Mouse (Mus musculus): ENCODE results near the gene Tnfrsf1b. TPM values are rescaled to one million over a fixed set of nuclear protein-coding genes. Genes with fewer than 3 reads are reported as not detected.

The Tnfrsf1b gene
- total and polyA plus RNA-seq, 3 experiments: 11.4 to 21.6 (median 14.9) TPM

DNA sequence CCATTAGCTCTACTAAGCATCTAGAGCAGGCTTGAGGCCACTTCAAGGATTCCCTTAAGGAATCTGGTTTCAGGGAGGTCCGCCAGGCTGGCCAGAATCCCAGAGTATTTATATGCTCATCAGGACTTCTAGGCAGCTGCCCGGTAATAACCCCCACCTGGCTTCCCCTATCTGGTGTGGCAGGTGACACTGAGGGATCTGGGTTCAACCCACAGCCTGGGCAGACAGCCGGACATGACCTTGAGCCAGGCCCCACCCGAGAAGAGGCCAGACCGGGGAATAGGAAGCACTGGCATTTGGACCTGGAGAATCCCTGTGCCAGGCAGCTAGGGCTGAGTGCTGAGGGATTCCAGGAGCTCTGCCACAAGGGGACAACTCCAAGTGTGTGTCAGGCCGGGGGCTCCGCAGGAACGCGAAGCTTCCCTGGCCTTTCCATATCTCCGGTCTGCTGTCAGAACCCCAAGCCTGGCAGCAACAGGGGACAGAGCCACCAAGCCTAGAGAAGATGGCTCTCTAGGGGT lies 52.6 kb downstream of the Tnfrsf1b start:
- DNase-seq (ENCODE audit: extremely low read depth): no peak
- peaks cover 0 to 28% of the 10 kb centered on the region in 2 experiments; a peak in 2 of 4 replicates for H3K4me1 ChIP-seq (ENCODE audit: control insufficient read depth in 1 of 2, insufficient read depth in 2 of 2)
- peak overlapping the region; percentile 82 to 96 (median 93) for H3K4me3 ChIP-seq (replicated peaks in 1 of 3; ENCODE audit: low read depth in 2 of 3, low read length in 2 of 3, poor library complexity in 1 of 3)
- peaks cover 12% of the 10 kb centered on the region for H3K79me2 ChIP-seq (replicated peaks; ENCODE audit: control insufficient read depth, extremely low read depth, insufficient read depth, poor library complexity, severe bottlenecking)
- H3K27me3 ChIP-seq (replicated peaks): no peaks in the 10 kb centered on the region
- H3K27ac ChIP-seq (ENCODE audit: insufficient read depth, low read depth): no peak overlapping the region
- H3K9me3 ChIP-seq (replicated peaks; ENCODE audit: low read length): no peaks in the 10 kb centered on the region
- peaks cover 6 to 24% of the 10 kb centered on the region in 2 experiments for H3K36me3 ChIP-seq (replicated peaks in 1 of 2; ENCODE audit: control insufficient read depth in 1 of 2, insufficient read depth in 1 of 2, low read length in 1 of 2)
- H3K9ac ChIP-seq (ENCODE audit: insufficient read depth, low read depth): peak overlapping the region; percentile 76
- dilution Hi-C loops (cut with MboI; ENCODE audit: extremely low pct_ligation_motif_present, extremely low pct_unique_long_range_greater_than_20kb, low sequenced_read_pairs) (no loop called here), in situ Hi-C loops (cut with MboI; ENCODE audit: low pct_ligation_motif_present, low pct_unique_long_range_greater_than_20kb, low sequenced_read_pairs) (no loop called here)
- TF ChIP-seq TCF12 (IDR thresholded peaks at IDR 0.05; ENCODE audit: low read depth, low read length) (no peak), CHD1 (IDR thresholded peaks at IDR 0.05; ENCODE audit: low read depth, low read length) (no peak), NRF1 (IDR thresholded peaks at IDR 0.05; ENCODE audit: low read depth, low read length) (no peak), ZC3H11A (IDR thresholded peaks at IDR 0.05; ENCODE audit: low read depth, low read length) (no peak), RAD21 (IDR thresholded peaks at IDR 0.05; ENCODE audit: low read depth, low read length) (no peak), GABPA (IDR thresholded peaks at IDR 0.05; ENCODE audit: insufficient replicate concordance, low read depth, low read length) (no peak), POLR2AphosphoS2 (IDR thresholded peaks at IDR 0.05; ENCODE audit: low read depth, low read length) (no peak), PAX5 (IDR thresholded peaks at IDR 0.05; ENCODE audit: low read length) (no peak), POLR2A (IDR thresholded peaks at IDR 0.05; ENCODE audit: low read depth, low read length) (no peak), MXI1 (IDR thresholded peaks at IDR 0.05; ENCODE audit: low read depth, low read length) (no peak), CTCF (conservative IDR thresholded peaks at IDR 0.05 in 1 of 2, IDR thresholded peaks at IDR 0.05 in 1 of 2; ENCODE audit: low read depth in 2 of 2, low read length in 2 of 2) (no peak), IRF4 (IDR thresholded peaks at IDR 0.05; ENCODE audit: low read depth, low read length) (no peak), MEF2A (IDR thresholded peaks at IDR 0.05; ENCODE audit: borderline replicate concordance, low read depth, low read length) (no peak)
- peak overlapping the region; percentile 99 for H3K4me2 ChIP-seq (ENCODE audit: insufficient read depth, low read depth, poor library complexity, severe bottlenecking)

DNA sequence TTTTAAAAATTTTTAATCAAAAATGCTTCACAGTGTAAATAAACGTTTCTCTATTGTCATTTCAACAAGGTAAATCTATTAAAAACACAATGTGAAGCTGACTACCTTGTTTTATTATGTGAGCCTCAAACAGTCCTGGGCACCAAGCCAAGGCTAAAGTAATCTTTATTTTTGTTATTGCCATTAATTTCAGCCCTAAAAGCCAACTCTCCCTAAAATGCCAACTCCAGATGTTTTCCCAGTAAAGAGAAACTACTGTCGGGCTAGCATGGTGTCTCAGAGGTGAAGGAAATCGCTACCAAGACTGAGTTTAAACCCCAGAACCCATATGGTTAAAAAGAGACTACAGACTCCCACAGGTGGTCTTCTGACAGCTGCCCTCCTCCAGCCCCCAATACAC lies 53.3 kb downstream of the Tnfrsf1b start:
- peak overlapping the region in 2 of 3 experiments; percentile 93 to 96 for H3K4me3 ChIP-seq (replicated peaks in 1 of 3; ENCODE audit: low read depth in 2 of 3, low read length in 2 of 3, poor library complexity in 1 of 3)
- no peak for DNase-seq (ENCODE audit: extremely low read depth)
- no peaks in the 10 kb centered on the region for H3K27me3 ChIP-seq (replicated peaks)
- H3K27ac ChIP-seq (ENCODE audit: insufficient read depth, low read depth): no peak overlapping the region
- peaks cover 0 to 28% of the 10 kb centered on the region in 2 experiments; a peak in 2 of 4 replicates for H3K4me1 ChIP-seq (ENCODE audit: control insufficient read depth in 1 of 2, insufficient read depth in 2 of 2)
- TF ChIP-seq MAZ (IDR thresholded peaks at IDR 0.05; ENCODE audit: low read depth, low read length) (no peak), GABPA (IDR thresholded peaks at IDR 0.05; ENCODE audit: insufficient replicate concordance, low read depth, low read length) (no peak), NELFE (IDR thresholded peaks at IDR 0.05; ENCODE audit: low read depth, low read length) (no peak), MYC (IDR thresholded peaks at IDR 0.05; ENCODE audit: low read depth, low read length) (no peak), BHLHE40 (IDR thresholded peaks at IDR 0.05; ENCODE audit: low read depth, low read length) (no peak), CHD1 (IDR thresholded peaks at IDR 0.05; ENCODE audit: low read depth, low read length) (no peak), NRF1 (IDR thresholded peaks at IDR 0.05; ENCODE audit: low read depth, low read length) (no peak), HCFC1 (IDR thresholded peaks at IDR 0.05; ENCODE audit: low read depth, low read length) (no peak), KAT2A (IDR thresholded peaks at IDR 0.05; ENCODE audit: insufficient replicate concordance, low read length) (no peak), PAX5 (IDR thresholded peaks at IDR 0.05; ENCODE audit: low read length) (no peak)
- in situ Hi-C loops (cut with MboI; ENCODE audit: low pct_ligation_motif_present, low pct_unique_long_range_greater_than_20kb, low sequenced_read_pairs): no loop called here
- no peaks in the 10 kb centered on the region for H3K9me3 ChIP-seq (replicated peaks; ENCODE audit: low read length)
- dilution Hi-C loops (cut with MboI; ENCODE audit: extremely low pct_ligation_motif_present, extremely low pct_unique_long_range_greater_than_20kb, low sequenced_read_pairs): no loop called here
- H3K36me3 ChIP-seq (replicated peaks in 1 of 2; ENCODE audit: control insufficient read depth in 1 of 2, insufficient read depth in 1 of 2, low read length in 1 of 2): peaks cover 6 to 29% of the 10 kb centered on the region in 2 experiments
- peak overlapping the region; percentile 76 for H3K9ac ChIP-seq (ENCODE audit: insufficient read depth, low read depth)
- H3K79me2 ChIP-seq (replicated peaks; ENCODE audit: control insufficient read depth, extremely low read depth, insufficient read depth, poor library complexity, severe bottlenecking): peaks cover 12% of the 10 kb centered on the region
- H3K4me2 ChIP-seq (ENCODE audit: insufficient read depth, low read depth, poor library complexity, severe bottlenecking): peak overlapping the region; percentile 99
